Mouse (Mus musculus): ENCODE measurements around the gene Gm20458. TPM values are rescaled to one million over a fixed set of nuclear protein-coding genes. Genes with fewer than 3 reads are reported as not detected.

Gm20458 gene
- polyA plus RNA-seq, 1 experiment from 2014 or later: 2.6 TPM

- H3K27ac ChIP-seq (replicated peaks; ENCODE audit: low read depth, low read length): no peak overlapping the region
These were observed 8.6 kb upstream of the Gm20458 start for GRCm38 (mm10) chr2:164452000-164452676.

GRCm38 (mm10) chr2:164453047-164453757 is 7.6 kb upstream of the Gm20458 start:
- H3K27me3 ChIP-seq (ENCODE audit: control insufficient read depth, insufficient read depth, low read length): no peaks in the 10 kb centered on the region
- H3K4me1 ChIP-seq (ENCODE audit: control insufficient read depth, insufficient read depth, low read length): no peaks in the 10 kb centered on the region
- no peak overlapping the region for H3K27ac ChIP-seq (replicated peaks; ENCODE audit: low read depth, low read length)
- no peak overlapping the region for H3K4me3 ChIP-seq (ENCODE audit: low read depth, low read length)
- H3K9me3 ChIP-seq (replicated peaks; ENCODE audit: control insufficient read depth, low read length): no peaks in the 10 kb centered on the region
- DNase-seq (ENCODE audit: low spot score) (no peak), ATAC-seq (replicated peaks; ENCODE audit: insufficient number of reproducible peaks, low FRiP score, low TSS enrichment, low read depth) (no peak)
- no peaks in the 10 kb centered on the region for H3K36me3 ChIP-seq (replicated peaks; ENCODE audit: control insufficient read depth, insufficient read depth, low read depth, low read length)
- no peak overlapping the region for H3K9ac ChIP-seq (replicated peaks; ENCODE audit: low read length)
- H3K4me2 ChIP-seq (ENCODE audit: low read depth, low read length): no peak overlapping the region
- WGBS: 84% methylated on average over 14 of the region's 14 CpGs

More at GRCm38 (mm10) chr2:164452000-164452676, 8.6 kb upstream of the Gm20458 start:
- H3K4me1 ChIP-seq (ENCODE audit: control insufficient read depth, insufficient read depth, low read length): no peaks in the 10 kb centered on the region
- DNase-seq (ENCODE audit: low spot score): peak; percentile 73
- H3K4me2 ChIP-seq (ENCODE audit: low read depth, low read length): no peak overlapping the region
- no peaks in the 10 kb centered on the region for H3K27me3 ChIP-seq (ENCODE audit: control insufficient read depth, insufficient read depth, low read length)
- H3K36me3 ChIP-seq (replicated peaks; ENCODE audit: control insufficient read depth, insufficient read depth, low read depth, low read length): no peaks in the 10 kb centered on the region
- no peaks in the 10 kb centered on the region for H3K9me3 ChIP-seq (replicated peaks; ENCODE audit: control insufficient read depth, low read length)
- H3K4me3 ChIP-seq (ENCODE audit: low read depth, low read length): no peak overlapping the region
- no peak overlapping the region for H3K9ac ChIP-seq (replicated peaks; ENCODE audit: low read length)
- WGBS: 35% methylated on average over 12 of the region's 13 CpGs
- no peak for ATAC-seq (replicated peaks; ENCODE audit: insufficient number of reproducible peaks, low FRiP score, low TSS enrichment, low read depth)

DNA sequence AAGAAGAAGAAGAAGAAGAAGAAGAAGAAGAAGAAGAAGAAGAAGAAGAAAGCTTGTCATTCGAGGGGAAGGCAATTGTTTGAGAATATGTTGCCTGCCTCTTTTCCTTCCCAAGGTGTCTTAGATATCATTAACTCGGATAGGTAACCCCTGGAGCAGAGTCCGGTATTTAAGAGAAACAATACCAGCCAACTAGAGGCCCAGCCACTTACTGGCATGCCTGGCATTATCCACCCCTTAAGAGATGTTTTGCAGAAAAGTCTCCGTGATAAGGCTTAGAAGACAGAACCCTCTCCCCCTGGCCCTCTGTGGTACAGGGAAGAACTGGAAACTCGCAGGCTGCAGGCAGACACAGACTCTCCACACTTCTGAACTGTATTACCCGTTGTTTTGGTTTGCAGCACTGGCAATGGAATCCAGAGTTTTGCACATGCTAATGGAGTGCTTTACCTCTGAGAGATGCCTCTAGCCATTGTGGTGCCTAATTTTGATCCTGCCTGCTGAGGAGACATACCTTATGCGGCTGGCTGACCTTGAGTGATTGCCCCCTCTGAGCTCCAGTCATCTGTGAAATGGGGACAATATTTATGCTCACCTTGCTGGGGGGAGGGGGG is 6.8 kb upstream of the Gm20458 start:
- 70% methylated on average over 7 of the region's 7 CpGs for WGBS
- H3K9me3 ChIP-seq (replicated peaks; ENCODE audit: control insufficient read depth, low read length): no peaks in the 10 kb centered on the region
- no peak for DNase-seq (ENCODE audit: low spot score)
- H3K4me1 ChIP-seq (ENCODE audit: control insufficient read depth, insufficient read depth, low read length): no peaks in the 10 kb centered on the region
- H3K4me3 ChIP-seq (ENCODE audit: low read depth, low read length): no peak overlapping the region
- no peaks in the 10 kb centered on the region for H3K36me3 ChIP-seq (replicated peaks; ENCODE audit: control insufficient read depth, insufficient read depth, low read depth, low read length)
- no peaks in the 10 kb centered on the region for H3K27me3 ChIP-seq (ENCODE audit: control insufficient read depth, insufficient read depth, low read length)
- H3K4me2 ChIP-seq (ENCODE audit: low read depth, low read length): no peak overlapping the region
- no peak overlapping the region for H3K27ac ChIP-seq (replicated peaks; ENCODE audit: low read depth, low read length)
- no peak for ATAC-seq (replicated peaks; ENCODE audit: insufficient number of reproducible peaks, low FRiP score, low TSS enrichment, low read depth)
- no peak overlapping the region for H3K9ac ChIP-seq (replicated peaks; ENCODE audit: low read length)

DNA sequence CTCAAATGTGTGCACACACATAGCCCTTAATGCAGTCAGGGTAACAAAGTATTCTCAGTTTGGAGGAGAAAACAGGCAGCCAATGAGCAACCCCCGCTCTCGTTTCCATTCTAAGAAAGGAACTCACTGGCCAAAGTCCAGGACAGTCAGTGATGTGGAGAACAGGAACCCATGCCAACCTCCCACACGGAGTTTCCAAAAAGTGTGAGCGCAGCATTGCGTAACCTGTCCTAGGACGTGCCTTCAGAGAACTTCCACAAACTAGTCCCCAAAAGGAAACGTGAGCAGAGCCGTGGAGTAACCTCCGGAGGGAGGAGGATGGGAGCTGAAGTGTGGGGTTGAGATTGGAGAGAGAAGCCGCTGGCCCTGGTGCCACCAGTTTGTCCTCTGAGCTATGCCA is 5.9 kb upstream of the Gm20458 start:
- Histone ChIP-seq H3K27ac (replicated peaks; ENCODE audit: low read depth, low read length) (no peak overlapping the region), H3K4me2 (ENCODE audit: low read depth, low read length) (no peak overlapping the region), H3K27me3 (ENCODE audit: control insufficient read depth, insufficient read depth, low read length) (no peaks in the 10 kb centered on the region), H3K9ac (replicated peaks; ENCODE audit: low read length) (no peak overlapping the region), H3K36me3 (replicated peaks; ENCODE audit: control insufficient read depth, insufficient read depth, low read depth, low read length) (no peaks in the 10 kb centered on the region), H3K4me1 (ENCODE audit: control insufficient read depth, insufficient read depth, low read length) (no peaks in the 10 kb centered on the region), H3K9me3 (replicated peaks; ENCODE audit: control insufficient read depth, low read length) (no peaks in the 10 kb centered on the region), H3K4me3 (ENCODE audit: low read depth, low read length) (no peak overlapping the region)
- WGBS: 86% methylated on average over 10 of the region's 10 CpGs
- no peak for DNase-seq (ENCODE audit: low spot score)
- ATAC-seq (replicated peaks; ENCODE audit: insufficient number of reproducible peaks, low FRiP score, low TSS enrichment, low read depth): no peak

- no peak overlapping the region for H3K9ac ChIP-seq (replicated peaks; ENCODE audit: low read length)
- no peak overlapping the region for H3K27ac ChIP-seq (replicated peaks; ENCODE audit: low read depth, low read length)
- H3K4me1 ChIP-seq (ENCODE audit: control insufficient read depth, insufficient read depth, low read length): no peaks in the 10 kb centered on the region
- ATAC-seq (replicated peaks; ENCODE audit: insufficient number of reproducible peaks, low FRiP score, low TSS enrichment, low read depth) (no peak), DNase-seq (ENCODE audit: low spot score) (no peak)
- no peak overlapping the region for H3K4me2 ChIP-seq (ENCODE audit: low read depth, low read length)
- H3K36me3 ChIP-seq (replicated peaks; ENCODE audit: control insufficient read depth, insufficient read depth, low read depth, low read length): no peaks in the 10 kb centered on the region
- WGBS: 67% methylated on average over 6 of the region's 6 CpGs
- no peaks in the 10 kb centered on the region for H3K27me3 ChIP-seq (ENCODE audit: control insufficient read depth, insufficient read depth, low read length)
- H3K9me3 ChIP-seq (replicated peaks; ENCODE audit: control insufficient read depth, low read length): no peaks in the 10 kb centered on the region
- no peak overlapping the region for H3K4me3 ChIP-seq (ENCODE audit: low read depth, low read length)
These were observed 5.2 kb upstream of the Gm20458 start for GRCm38 (mm10) chr2:164455421-164456190.

GRCm38 (mm10) chr2:164456413-164456812 is 4.4 kb upstream of the Gm20458 start:
- H3K36me3 ChIP-seq (replicated peaks; ENCODE audit: control insufficient read depth, insufficient read depth, low read depth, low read length): no peaks in the 10 kb centered on the region
- H3K27me3 ChIP-seq (ENCODE audit: control insufficient read depth, insufficient read depth, low read length): no peaks in the 10 kb centered on the region
- no peak for DNase-seq (ENCODE audit: low spot score)
- no peak overlapping the region for H3K27ac ChIP-seq (replicated peaks; ENCODE audit: low read depth, low read length)
- H3K9ac ChIP-seq (replicated peaks; ENCODE audit: low read length): peak overlapping the region; percentile 51
- H3K4me3 ChIP-seq (ENCODE audit: low read depth, low read length): no peak overlapping the region
- 87% methylated on average over 1 of the region's 1 CpGs for WGBS
- no peak for ATAC-seq (replicated peaks; ENCODE audit: insufficient number of reproducible peaks, low FRiP score, low TSS enrichment, low read depth)
- H3K9me3 ChIP-seq (replicated peaks; ENCODE audit: control insufficient read depth, low read length): no peaks in the 10 kb centered on the region
- no peaks in the 10 kb centered on the region for H3K4me1 ChIP-seq (ENCODE audit: control insufficient read depth, insufficient read depth, low read length)
- H3K4me2 ChIP-seq (ENCODE audit: low read depth, low read length): no peak overlapping the region

DNA sequence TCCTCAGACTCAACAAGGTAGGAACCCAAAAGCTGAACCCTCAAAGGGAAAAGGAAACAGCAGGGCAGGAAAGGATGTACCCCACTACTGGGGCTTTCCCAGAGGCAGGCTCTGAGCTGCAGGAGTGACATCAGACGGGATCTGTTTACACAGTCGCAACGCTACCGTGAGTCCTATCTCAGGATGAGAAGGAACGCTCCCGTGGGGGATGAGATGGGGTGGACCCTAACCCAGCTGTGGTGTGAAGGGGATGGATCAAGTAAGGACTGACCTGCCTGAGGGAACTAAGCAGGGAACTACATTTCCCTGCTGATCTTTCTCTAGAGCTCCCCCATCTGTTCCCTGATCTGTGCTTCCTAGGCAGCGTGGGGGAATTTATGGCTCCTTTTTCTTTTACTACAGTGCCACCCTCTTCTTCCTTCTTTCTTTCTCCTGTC is 3.9 kb upstream of the Gm20458 start, which contains the start of gene Sys1:
TSS of gene Sys1 (plus strand) at position 101 of the 437 bp plus-strand sequence.
- H3K4me2 ChIP-seq (ENCODE audit: low read depth, low read length): peak within 1 kb of the TSS; percentile 25; the same call in 1 of the 2 replicates
- no peak within 1 kb of the TSS for H3K27ac ChIP-seq (replicated peaks; ENCODE audit: low read depth, low read length)
- H3K9ac ChIP-seq (replicated peaks; ENCODE audit: low read length): peak within 1 kb of the TSS; percentile 51
- H3K9me3 ChIP-seq (replicated peaks; ENCODE audit: control insufficient read depth, low read length): no peaks in the 10 kb centered on the region
- H3K36me3 ChIP-seq (replicated peaks; ENCODE audit: control insufficient read depth, insufficient read depth, low read depth, low read length): no peaks in the 10 kb centered on the region
- WGBS: 2% methylated on average over 7 of the region's 7 CpGs
- H3K27me3 ChIP-seq (ENCODE audit: control insufficient read depth, insufficient read depth, low read length): no peaks in the 10 kb centered on the region
- ATAC-seq (replicated peaks; ENCODE audit: insufficient number of reproducible peaks, low FRiP score, low TSS enrichment, low read depth) (no peak), DNase-seq (ENCODE audit: low spot score) (no peak)
- 0 out of 2 replicates have a peak within 1 kb of the TSS, but pooled peaks have one; percentile 3 for H3K4me3 ChIP-seq (ENCODE audit: low read depth, low read length)
- H3K4me1 ChIP-seq (ENCODE audit: control insufficient read depth, insufficient read depth, low read length): no peaks in the 10 kb centered on the region; the same call in 1 of the 2 replicates
